Mouse (Mus musculus): ENCODE results near the gene Rbm3.

DNA sequence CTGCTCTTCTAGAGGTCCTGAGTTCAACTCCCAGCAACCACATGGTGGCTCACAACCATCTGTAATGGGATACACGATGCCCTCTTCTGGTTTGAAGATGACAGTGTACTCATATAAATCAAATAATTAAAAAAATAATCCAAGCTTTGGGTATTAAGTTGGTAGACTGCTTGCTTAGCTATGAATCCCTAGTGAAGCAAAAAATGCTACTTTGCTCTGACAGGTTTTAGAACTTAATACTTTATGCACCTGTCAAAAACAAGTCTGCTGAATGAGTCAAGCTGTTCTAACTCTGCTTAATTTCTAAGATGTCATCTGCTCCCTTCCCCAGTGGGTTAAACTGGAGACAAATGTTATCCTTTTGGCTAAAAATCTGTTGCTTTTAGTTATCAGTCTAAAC lies 6.2 kb downstream of the Rbm3 start:
- no peak; the same call in 1 of the 2 replicates for TF ChIP-seq CTCF (IDR thresholded peaks at IDR 0.05; ENCODE audit: low read depth)
- no peak for TF ChIP-seq EP300 (IDR thresholded peaks at IDR 0.05; ENCODE audit: low read depth)
